8 mouse cellular contexts compared by ENCODE assay signal in genomic region chr3:65927685-65928084, GRCm38 (mm10). TPM values are rescaled to one million over a fixed set of nuclear protein-coding genes. Genes with fewer than 3 reads are reported as not detected.
DNase-seq lines count a peak whose midpoint lies in the region; ATAC-seq lines count a peak whose summit lies in the region.

No protein-coding gene starts in this region.

- peaks cover 6% of the 10 kb centered on the region for H3K27me3 ChIP-seq in megakaryocyte, embryonic 14.5 days (replicated peaks)
- no peaks in the 10 kb centered on the region for H3K27me3 ChIP-seq in stomach, embryonic 15.5 days (replicated peaks)
- no peaks in the 10 kb centered on the region for H3K27me3 ChIP-seq in forebrain, embryonic 16.5 days (replicated peaks; ENCODE audit: control insufficient read depth, insufficient read depth, low read length)

- no peak overlapping the region for H3K9ac ChIP-seq in stomach, embryonic 15.5 days
- no peak overlapping the region for H3K9ac ChIP-seq in forebrain, embryonic 16.5 days (replicated peaks; ENCODE audit: low read depth, low read length)

- H3K4me3 ChIP-seq in megakaryocyte, embryonic 14.5 days (replicated peaks) = peak overlapping the region; percentile 26
- peak overlapping the region; percentile 38 for H3K4me3 ChIP-seq in brown adipose tissue, adult 24 weeks (ENCODE audit: insufficient read depth, low read depth, low read length)
- no peak overlapping the region for H3K4me3 ChIP-seq in stomach, embryonic 15.5 days (replicated peaks)
- H3K4me3 ChIP-seq in forebrain, embryonic 16.5 days (replicated peaks; ENCODE audit: low read length) = no peak overlapping the region

- WGBS in stomach, embryonic 15.5 days = 64% methylated on average over 7 of the region's 7 CpGs
- 61% methylated on average over 7 of the region's 7 CpGs for WGBS in forebrain, embryonic 16.5 days

- H3K4me1 ChIP-seq in megakaryocyte, embryonic 14.5 days = peaks cover 38% of the 10 kb centered on the region
- peaks cover 13% of the 10 kb centered on the region for H3K4me1 ChIP-seq in brown adipose tissue, adult 24 weeks (ENCODE audit: control insufficient read depth, insufficient read depth, insufficient read length, low read length)
- peaks cover 15% of the 10 kb centered on the region for H3K4me1 ChIP-seq in stomach, embryonic 15.5 days
- H3K4me1 ChIP-seq in forebrain, embryonic 16.5 days (replicated peaks; ENCODE audit: control insufficient read depth, insufficient read depth, low read length) = peaks cover 10% of the 10 kb centered on the region

- ATAC-seq in megakaryocyte, adult 5-6 weeks (ENCODE audit: poor library complexity, severe bottlenecking) = no peak
- ATAC-seq in stomach, embryonic 15.5 days (ENCODE audit: insufficient read depth, low FRiP score, low read depth) = 0 out of 2 replicates have a peak, but pooled peaks have one; percentile 19
- ATAC-seq in forebrain, embryonic 16.5 days = no peak

- no peak overlapping the region for H3K4me2 ChIP-seq in stomach, embryonic 15.5 days
- no peak overlapping the region for H3K4me2 ChIP-seq in forebrain, embryonic 16.5 days (ENCODE audit: low read length)

- peak overlapping the region; percentile 67 for H3K27ac ChIP-seq in brown adipose tissue, adult 24 weeks (replicated peaks; ENCODE audit: low read depth, low read length)
- no peak overlapping the region for H3K27ac ChIP-seq in stomach, embryonic 15.5 days
- no peak overlapping the region for H3K27ac ChIP-seq in forebrain, embryonic 16.5 days (ENCODE audit: low read length)

- no peaks in the 10 kb centered on the region for H3K9me3 ChIP-seq in megakaryocyte, embryonic 14.5 days
- no peaks in the 10 kb centered on the region for H3K9me3 ChIP-seq in stomach, embryonic 15.5 days
- H3K9me3 ChIP-seq in forebrain, embryonic 16.5 days (ENCODE audit: control insufficient read depth, low read length) = no peaks in the 10 kb centered on the region

- intact Hi-C loops in left cerebral cortex, postnatal 4 days (cut with DNase I) = loop anchor here (5.0 to 10.0 kb wide), 3 partner anchors 263 to 943 kb away; partner anchors contain the start of genes Lekr1 and Tiparp

- H3K36me3 ChIP-seq in megakaryocyte, embryonic 14.5 days (replicated peaks; ENCODE audit: low read length) = no peaks in the 10 kb centered on the region
- no peaks in the 10 kb centered on the region for H3K36me3 ChIP-seq in stomach, embryonic 15.5 days
- no peaks in the 10 kb centered on the region for H3K36me3 ChIP-seq in forebrain, embryonic 16.5 days (ENCODE audit: control insufficient read depth, insufficient read depth)

- DNase-seq in heart, adult 8-10 months (ENCODE audit: low spot score) = peak; percentile 68
- peak; percentile 50 for DNase-seq in left cerebral cortex, postnatal 4 days
- DNase-seq in T-cell, adult 2 months (ENCODE audit: low spot score) = no peak

RNA-seq across cellular contexts. Expression of gene Ccnl1, which starts 30.4 kb away (rescaled TPM):
- 21.7 and 48.3 TPM in 2 replicates for polyA plus RNA-seq in megakaryocyte, embryonic 14.5 days (2012; ENCODE audit: insufficient read depth, low replicate concordance)
- 189 and 190 TPM in 2 replicates for total RNA-seq in megakaryocyte, adult 5-6 weeks (2015)
- 249 and 290 TPM in 2 replicates for total RNA-seq in megakaryocyte, adult 5-6 weeks (2017)
- polyA plus RNA-seq in brown adipose tissue, adult 24 weeks (2012; ENCODE audit: insufficient read depth, insufficient read length, missing spikeins) = 39.4 and 73.7 TPM in 2 replicates
- 10 to 100 TPM; 14.9 to 20.4 (median 16.9) TPM for total RNA-seq in heart, adult 8-10 months (2022)
- total RNA-seq in left cerebral cortex, postnatal 4 days (2021) = 10 to 100 TPM; 65.7 to 72.1 TPM
- 109 and 110 TPM in 2 replicates for polyA plus RNA-seq in stomach, embryonic 15.5 days (2015; fragmentation: Nextera tagmentation; extraction: Ambion mirVana)
- 78.0 and 96.6 TPM in 2 replicates for polyA plus RNA-seq in forebrain, embryonic 16.5 days (2015; fragmentation: Nextera tagmentation; extraction: Ambion mirVana)

Comparison
In these comparisons a context has a peak if more than half of its experiments do, and no peak if none do; other contexts are left out.
1. H3K4me3 ChIP-seq: peak in megakaryocyte, embryonic 14.5 days (single experiment) and brown adipose tissue, adult 24 weeks (single experiment); none in stomach, embryonic 15.5 days (single experiment) and forebrain, embryonic 16.5 days (single experiment).